Mouse (Mus musculus) liver (tissue): ENCODE results near the gene Cep85l.

Experiments
- DNase-seq: peaks from one replicate; pipeline ENCODE4 v3.0.0-alpha.2; 2020; ENCODE audit warnings: mixed read lengths

The Cep85l gene

GRCm38 (mm10) chr10:53394923-53395629 is 15.3 kb upstream of the Cep85l start:
- DNase-seq = no peak

DNA sequence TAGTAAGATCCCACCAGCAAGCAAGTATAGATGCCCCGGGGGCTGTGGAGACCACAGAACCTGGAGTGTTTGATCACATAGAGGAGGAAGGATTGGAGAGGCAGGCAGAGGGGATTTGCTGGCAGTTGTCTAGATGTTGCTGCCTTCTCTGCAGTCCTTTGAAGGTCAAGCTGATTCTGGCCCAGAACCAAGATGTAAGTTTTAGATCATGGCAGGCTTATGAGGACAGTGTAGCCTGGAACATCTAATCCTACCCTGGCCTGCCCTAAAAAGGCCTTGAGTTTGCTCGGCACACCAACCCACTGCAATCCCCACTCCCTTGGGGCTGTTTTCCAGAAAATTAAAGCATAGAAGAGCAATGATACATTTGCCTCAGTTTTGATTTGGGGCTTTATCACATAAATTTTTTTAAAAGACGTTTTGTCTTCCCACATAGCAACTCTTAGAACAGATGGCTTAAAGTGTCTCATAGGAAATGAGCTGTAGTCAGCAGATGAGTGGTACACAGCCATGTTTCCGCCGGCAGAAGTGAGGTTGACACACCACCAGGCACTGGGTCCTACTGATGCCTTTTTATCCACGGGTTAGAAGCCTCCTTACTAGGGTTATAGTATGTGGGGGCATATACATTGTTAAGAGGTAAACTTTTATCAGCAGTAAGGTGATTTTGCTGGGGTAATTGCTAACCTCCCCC is 8.6 kb upstream of the Cep85l start:
- DNase-seq = no peak

DNA sequence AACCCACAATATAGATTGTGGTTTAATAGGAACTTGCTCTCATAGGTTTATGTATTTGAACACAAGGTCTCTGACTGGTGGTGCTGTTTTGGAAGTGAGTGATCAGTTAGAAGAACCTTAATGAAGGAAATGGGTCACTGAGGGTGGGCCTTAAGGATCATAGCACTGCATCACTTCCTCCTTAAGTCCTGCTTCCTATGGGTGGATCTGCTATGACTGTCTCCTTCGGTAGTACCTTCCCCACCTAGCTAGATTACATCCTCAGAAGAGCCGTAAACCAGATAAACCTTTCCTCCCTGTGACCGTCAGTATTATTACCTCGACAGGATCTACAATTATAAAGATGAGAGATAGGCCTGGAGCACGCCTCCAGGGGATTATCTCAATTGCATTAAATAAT is 5.7 kb upstream of the Cep85l start:
- DNase-seq = no peak

GRCm38 (mm10) chr10:53384896-53385295 is 5.1 kb upstream of the Cep85l start:
- no peak for DNase-seq

DNA sequence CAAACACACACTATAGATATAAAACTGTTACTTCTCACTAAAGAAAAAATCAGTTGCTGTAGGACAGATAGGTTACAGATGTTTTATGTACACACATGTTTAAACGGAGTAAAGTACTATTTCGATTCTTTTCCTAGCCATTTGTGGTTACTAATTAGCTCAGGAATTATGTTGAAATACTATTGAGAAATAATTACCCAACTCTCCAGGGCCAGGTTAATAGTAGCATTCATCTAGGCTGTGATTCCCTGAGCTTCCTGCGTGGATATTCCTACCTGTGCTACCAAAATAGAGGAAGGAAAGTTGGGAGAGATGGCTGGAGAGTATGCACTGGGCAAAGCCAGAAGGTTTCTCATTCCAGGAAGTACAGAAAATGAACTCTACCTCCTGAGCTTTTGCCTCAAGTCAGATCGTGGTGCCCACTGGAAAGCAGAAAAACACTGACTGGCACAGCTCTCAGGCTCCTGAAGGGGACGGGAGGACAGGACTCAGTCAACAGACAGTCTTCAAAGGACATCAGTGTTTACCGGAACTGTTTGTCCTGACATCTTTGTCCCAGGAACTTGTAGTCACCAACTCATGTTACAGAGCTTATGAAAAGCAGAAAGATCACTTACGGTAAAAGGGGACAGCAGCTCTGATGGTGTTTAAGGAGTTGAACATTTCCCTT is 3.1 kb upstream of the Cep85l start:
- no peak for DNase-seq

DNA sequence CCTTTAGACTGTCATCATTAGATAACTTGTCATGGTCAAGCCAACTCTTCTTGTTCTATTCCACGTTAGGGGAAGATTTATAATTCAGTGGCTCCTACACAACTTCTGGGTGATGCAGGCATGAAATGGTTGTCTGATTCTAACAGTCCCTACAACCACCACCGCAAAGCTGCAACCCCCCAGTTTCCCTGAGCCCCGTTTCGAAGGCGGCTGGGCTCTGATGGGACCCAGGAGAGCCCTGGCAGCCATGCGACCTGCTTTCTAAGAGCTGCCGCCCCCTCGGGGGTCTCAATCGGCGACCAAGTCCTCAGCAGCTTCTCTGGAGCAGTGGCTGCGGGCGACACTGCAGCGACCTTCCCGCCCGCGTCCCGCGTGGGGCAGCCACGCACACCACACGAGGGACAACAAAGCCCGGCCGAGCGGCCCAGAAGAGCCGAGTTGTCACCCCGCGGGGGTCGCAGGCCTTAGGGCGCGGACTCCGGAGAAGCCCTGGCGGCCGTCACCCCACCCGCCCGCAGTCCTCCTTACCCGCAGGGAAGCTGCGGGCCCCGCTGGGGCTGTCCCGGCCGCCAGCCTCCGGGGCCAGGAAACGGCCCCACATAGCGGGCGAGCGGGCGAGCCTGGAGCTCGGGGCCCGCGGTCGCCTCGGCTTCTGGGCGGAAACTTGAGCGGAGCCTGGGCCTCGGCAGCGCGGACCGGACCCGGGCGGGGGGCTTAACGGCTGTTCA is 602 bp downstream of the Cep85l start:
- DNase-seq = peak; percentile 8

DNA sequence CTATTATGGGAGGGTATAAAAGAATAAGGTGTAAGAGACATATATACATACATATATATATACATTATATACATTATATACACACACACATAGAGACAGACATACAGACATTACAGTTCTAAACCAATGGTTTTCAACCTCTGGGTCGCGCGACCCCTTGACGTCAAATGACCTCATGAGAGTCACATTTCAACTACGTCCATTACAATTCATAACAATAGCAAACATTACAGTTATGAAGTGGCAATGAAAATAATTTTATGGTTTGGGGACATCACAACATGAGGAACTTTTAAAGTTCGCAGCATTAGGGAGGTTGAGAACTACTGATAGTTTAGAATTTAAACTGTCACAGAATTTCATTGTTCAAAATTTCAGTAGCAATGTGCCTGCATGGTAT is 1.5 kb downstream of the Cep85l start:
- DNase-seq = no peak

GRCm38 (mm10) chr10:53377096-53377495 is 2.7 kb downstream of the Cep85l start:
- no peak for DNase-seq

DNA sequence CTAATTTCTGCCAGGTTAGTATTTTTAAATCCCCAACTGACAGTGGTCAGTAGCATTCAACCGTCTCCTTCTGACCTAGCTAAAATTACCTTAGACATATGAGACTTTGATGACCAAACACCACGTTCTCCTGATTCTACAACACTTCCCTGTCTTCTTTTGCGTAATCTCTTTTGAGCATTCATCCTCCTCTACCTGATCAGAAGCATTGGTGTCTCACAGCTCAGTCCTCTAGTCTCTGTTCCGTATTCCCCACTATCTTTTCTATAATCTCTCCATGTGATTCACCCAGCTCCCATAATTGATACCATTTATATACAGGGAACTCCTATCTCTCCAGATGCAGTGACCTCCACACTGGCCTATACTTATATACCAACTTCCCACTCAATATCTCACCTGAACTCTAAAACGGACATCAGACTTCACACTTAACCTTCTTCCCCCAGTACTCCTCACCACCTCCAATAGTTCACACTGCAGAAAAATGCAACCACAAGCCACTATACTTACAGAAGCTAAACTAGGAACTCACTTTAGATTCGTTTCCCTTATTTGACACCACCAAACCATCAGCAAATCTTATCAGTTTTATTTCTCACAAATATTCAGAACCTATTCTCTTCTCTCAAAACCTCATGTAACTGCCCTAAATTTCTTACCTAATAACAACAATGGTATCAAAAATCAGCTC is 5.7 kb downstream of the Cep85l start:
- DNase-seq = no peak

GRCm38 (mm10) chr10:53367265-53367664 is 12.5 kb downstream of the Cep85l start:
- DNase-seq = no peak

DNA sequence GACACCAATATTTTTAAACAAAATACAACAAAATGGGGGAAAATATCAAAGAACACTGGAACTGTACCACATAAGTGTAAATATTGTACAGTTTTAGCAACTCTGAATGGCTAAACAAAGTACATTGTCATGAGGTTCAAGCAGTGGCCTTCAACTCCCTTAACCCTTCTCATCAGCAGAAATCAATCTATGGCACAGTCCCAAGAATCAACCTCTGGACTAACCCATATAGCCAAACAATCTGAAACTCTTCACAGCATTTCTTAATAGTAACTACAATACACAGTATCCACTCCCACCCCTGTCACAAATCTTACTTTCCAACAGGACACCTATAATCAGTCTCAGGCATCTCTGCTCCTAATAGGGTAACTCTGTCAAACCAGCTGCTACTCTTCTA is 15.4 kb downstream of the Cep85l start:
- DNase-seq = no peak

DNA sequence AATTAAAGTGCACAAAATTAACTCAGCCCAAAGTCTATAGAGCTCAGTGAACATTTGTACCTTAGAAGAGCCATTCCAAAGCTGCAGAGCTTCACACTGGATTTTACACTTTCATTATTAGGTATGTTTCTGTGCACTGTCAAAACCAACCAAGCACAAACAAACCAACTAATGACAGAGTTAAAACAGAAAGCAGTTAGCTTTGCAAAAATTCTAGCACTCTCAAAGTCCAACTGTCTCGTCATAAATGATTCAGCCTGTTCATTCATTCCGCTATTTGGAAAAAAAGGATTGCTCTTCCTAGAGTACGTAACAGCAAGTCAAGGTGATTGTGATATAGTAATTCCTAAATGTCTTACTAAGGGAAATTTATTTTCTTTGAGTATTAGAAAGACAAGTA is 20.7 kb downstream of the Cep85l start:
- DNase-seq = no peak

DNA sequence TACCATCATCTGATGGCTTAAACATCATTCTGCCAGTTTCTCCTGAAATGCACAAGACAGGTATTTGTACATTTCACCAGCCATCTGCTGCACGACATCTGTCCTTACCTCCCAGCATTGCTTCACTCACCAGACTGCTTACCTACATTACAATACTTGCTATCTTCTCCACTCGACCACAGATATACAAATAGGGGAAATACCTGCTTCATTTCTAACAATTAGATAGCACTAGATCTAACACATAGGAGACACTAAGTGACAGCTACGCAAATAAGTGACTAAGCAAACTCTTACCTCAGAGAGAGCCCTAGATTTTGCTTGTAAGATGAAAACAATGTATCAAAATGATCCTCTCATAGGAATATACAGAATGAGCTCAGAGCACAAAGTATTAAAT is 26.1 kb downstream of the Cep85l start:
- DNase-seq = no peak

DNA sequence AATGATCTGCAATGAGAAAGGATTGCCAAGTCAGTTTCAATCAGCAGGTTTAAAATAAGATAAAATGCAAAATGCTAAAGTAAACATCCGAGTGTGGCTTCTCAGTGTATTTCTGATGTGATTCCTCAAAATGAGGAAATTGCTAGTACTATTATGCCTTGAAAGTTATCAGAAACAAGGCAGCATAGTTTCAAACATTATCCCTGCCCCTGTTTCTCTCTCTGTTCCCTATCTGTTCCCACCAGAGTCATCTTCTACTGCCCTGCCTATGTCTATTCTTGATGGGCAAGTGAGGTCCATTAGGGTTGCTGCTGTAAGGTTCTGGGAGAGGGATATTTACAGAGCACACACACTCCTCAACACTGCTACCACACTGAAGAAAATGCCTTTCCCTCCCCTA is 30.5 kb downstream of the Cep85l start:
- DNase-seq = no peak

GRCm38 (mm10) chr10:53347787-53348755 is 31.7 kb downstream of the Cep85l start:
- peak; percentile 12 for DNase-seq

GRCm38 (mm10) chr10:53346916-53347315 is 32.8 kb downstream of the Cep85l start:
- no peak for DNase-seq

GRCm38 (mm10) chr10:53346506-53346905 is 33.2 kb downstream of the Cep85l start:
- peak; percentile 35 for DNase-seq

GRCm38 (mm10) chr10:53345508-53345907 is 34.2 kb downstream of the Cep85l start:
- DNase-seq = no peak

DNA sequence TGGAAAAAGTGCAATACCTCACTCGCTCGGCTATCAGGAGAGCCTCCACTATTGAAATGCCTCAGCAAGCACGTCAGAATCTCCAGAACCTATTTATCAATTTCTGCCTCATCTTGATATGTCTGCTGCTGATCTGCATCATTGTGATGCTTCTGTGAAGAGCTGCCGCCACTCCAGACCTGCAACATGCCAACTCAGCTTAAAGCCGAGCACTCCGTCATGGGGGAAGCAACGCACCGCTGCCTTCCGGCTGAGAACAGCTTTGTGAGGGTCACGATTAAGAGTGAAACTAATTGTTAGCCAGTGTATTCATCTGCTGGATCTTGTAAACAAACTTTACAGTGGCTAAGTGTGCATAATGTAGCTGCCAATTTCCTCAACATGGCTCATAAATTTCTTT is 35.9 kb downstream of the Cep85l start:
- DNase-seq = no peak

GRCm38 (mm10) chr10:53343384-53343783 is 36.4 kb downstream of the Cep85l start:
- DNase-seq = no peak

GRCm38 (mm10) chr10:53342166-53342728 is 37.5 kb downstream of the Cep85l start:
- no peak for DNase-seq
